Mouse (Mus musculus): ENCODE results near the gene Zfp280d. TPM values are rescaled to one million over a fixed set of nuclear protein-coding genes. Genes with fewer than 3 reads are reported as not detected.

The Zfp280d gene
- polyA plus RNA-seq, 1 experiment from 2014 or later: 42.7 TPM

- 68% methylated on average over 3 of the region's 3 CpGs for WGBS
- H3K4me3 ChIP-seq: no peak overlapping the region
- ATAC-seq (replicated peaks): no peak
Observed at GRCm38 (mm10) chr9:72404934-72405333, 130.3 kb downstream of the Zfp280d start.

GRCm38 (mm10) chr9:72405882-72406638 is 131.4 kb downstream of the Zfp280d start:
- no peak overlapping the region for H3K4me3 ChIP-seq
- no peaks in the 10 kb centered on the region for H3K27me3 ChIP-seq

More at GRCm38 (mm10) chr9:72404934-72405333, 130.3 kb downstream of the Zfp280d start:
- Histone ChIP-seq H3K9me3 (no peaks in the 10 kb centered on the region), H3K27me3 (no peaks in the 10 kb centered on the region), H3K36me3 (no peaks in the 10 kb centered on the region), H3K9ac (replicated peaks) (no peak overlapping the region), H3K27ac (replicated peaks) (peak overlapping the region; percentile 11; the same call in 1 of the 2 replicates), H3K4me2 (replicated peaks) (no peak overlapping the region), H3K4me1 (peaks cover 11% of the 10 kb centered on the region)

GRCm38 (mm10) chr9:72408131-72408586 is 133.5 kb downstream of the Zfp280d start:
- H3K4me3 ChIP-seq: peak overlapping the region; percentile 28
- WGBS: 7% methylated on average over 12 of the region's 12 CpGs
- H3K9me3 ChIP-seq: no peaks in the 10 kb centered on the region
- peak; percentile 87 for ATAC-seq (replicated peaks)
- H3K27ac ChIP-seq (replicated peaks): no peak overlapping the region
- no peaks in the 10 kb centered on the region for H3K36me3 ChIP-seq
- peaks cover 8% of the 10 kb centered on the region; the same call in 1 of the 2 replicates for H3K4me1 ChIP-seq
- peak overlapping the region; percentile 35 for H3K4me2 ChIP-seq (replicated peaks)
- peak overlapping the region; percentile 30; the same call in 1 of the 2 replicates for H3K9ac ChIP-seq (replicated peaks)
- no peaks in the 10 kb centered on the region for H3K27me3 ChIP-seq

More at GRCm38 (mm10) chr9:72405882-72406638, 131.4 kb downstream of the Zfp280d start:
- H3K4me1 ChIP-seq: peaks cover 8% of the 10 kb centered on the region; the same call in 1 of the 2 replicates
- no peak overlapping the region for H3K9ac ChIP-seq (replicated peaks)
- H3K36me3 ChIP-seq: no peaks in the 10 kb centered on the region
- H3K4me2 ChIP-seq (replicated peaks): no peak overlapping the region
- 91% methylated on average over 9 of the region's 9 CpGs for WGBS
- no peak overlapping the region for H3K27ac ChIP-seq (replicated peaks)
- H3K9me3 ChIP-seq: no peaks in the 10 kb centered on the region
- ATAC-seq (replicated peaks): no peak

GRCm38 (mm10) chr9:72409381-72410225 is 134.9 kb downstream of the Zfp280d start:
- Histone ChIP-seq H3K9ac (replicated peaks) (no peak overlapping the region), H3K9me3 (no peaks in the 10 kb centered on the region), H3K4me2 (replicated peaks) (no peak overlapping the region), H3K27me3 (no peaks in the 10 kb centered on the region), H3K4me3 (no peak overlapping the region), H3K4me1 (peaks cover 3% of the 10 kb centered on the region; the same call in 1 of the 2 replicates), H3K36me3 (no peaks in the 10 kb centered on the region), H3K27ac (replicated peaks) (no peak overlapping the region)
- WGBS: 53% methylated on average over 15 of the region's 15 CpGs
- no peak; the same call in 1 of the 2 replicates for ATAC-seq (replicated peaks)

- 81% methylated on average over 2 of the region's 2 CpGs for WGBS
- Histone ChIP-seq H3K27ac (replicated peaks) (no peak overlapping the region), H3K4me3 (no peak overlapping the region), H3K36me3 (no peaks in the 10 kb centered on the region), H3K27me3 (no peaks in the 10 kb centered on the region), H3K9ac (replicated peaks) (no peak overlapping the region), H3K9me3 (no peaks in the 10 kb centered on the region), H3K4me1 (peaks cover 3% of the 10 kb centered on the region; the same call in 1 of the 2 replicates), H3K4me2 (replicated peaks) (no peak overlapping the region)
- ATAC-seq (replicated peaks): no peak
Observed at GRCm38 (mm10) chr9:72411746-72412145, 137.1 kb downstream of the Zfp280d start.

Other genes starting within 250 kb of the Zfp280d start
- 59.4 and 62.7 TPM in 2 replicates for gene Tcf12, start 163.0 kb upstream of the Zfp280d start, polyA plus RNA-seq (2015; fragmentation: Nextera tagmentation; extraction: Ambion mirVana)
- gene Mns1, start 163.2 kb downstream of the Zfp280d start, polyA plus RNA-seq (2015; fragmentation: Nextera tagmentation; extraction: Ambion mirVana): 14.1 and 15.0 TPM in 2 replicates
- gene Tex9, start 217.4 kb downstream of the Zfp280d start, polyA plus RNA-seq (2015; fragmentation: Nextera tagmentation; extraction: Ambion mirVana): 39.9 and 40.2 TPM in 2 replicates